Mouse (Mus musculus): ENCODE results near the gene Nfkbiz.

Nfkbiz gene

DNA sequence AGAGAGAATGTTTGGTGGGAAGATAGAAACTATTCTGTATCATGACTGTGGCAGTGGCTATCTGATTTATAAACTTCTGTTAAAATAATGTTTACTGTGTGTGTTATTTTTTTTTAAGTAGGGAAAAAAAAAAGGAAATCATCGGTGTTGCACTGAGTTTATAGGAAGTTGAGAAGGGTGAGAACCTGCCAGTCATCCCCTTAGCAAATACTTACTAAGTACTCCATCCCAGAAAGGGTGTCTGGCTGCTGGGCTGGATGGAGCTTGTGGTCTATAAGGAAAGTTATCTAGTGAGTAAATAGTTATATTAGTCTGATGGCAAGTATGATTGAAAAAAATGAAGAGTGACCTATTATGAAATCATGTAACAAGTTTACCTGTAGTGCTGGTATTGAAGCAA, 37.1 kb downstream of the Nfkbiz start:
- no peak for DNase-seq

- DNase-seq, result no peak
Observed at GRCm38 (mm10) chr16:55798845-55799244, 39.9 kb downstream of the Nfkbiz start.

- no peak for DNase-seq
Observed at GRCm38 (mm10) chr16:55790326-55790725, 48.4 kb downstream of the Nfkbiz start.

DNA sequence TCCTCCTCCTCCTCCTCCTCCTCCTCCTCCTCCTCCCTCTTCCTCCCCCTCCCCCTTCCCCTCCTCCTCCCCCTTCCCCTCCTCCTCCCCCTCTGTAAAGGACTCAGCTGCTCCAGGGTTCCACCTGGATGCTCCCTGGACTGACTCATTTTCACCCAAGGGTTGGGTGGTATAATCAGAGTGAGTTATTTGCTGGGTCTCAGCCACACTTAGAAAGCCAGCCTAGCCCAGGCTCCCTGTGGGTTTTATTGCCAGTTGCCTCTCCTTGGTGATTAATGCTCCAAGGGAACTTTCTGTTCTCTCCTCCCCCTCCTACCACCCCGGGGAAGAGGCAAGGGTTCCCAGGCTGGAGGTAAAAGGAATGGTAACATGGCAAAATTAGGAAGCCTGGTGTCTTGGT, 49.4 kb downstream of the Nfkbiz start:
- DNase-seq, result no peak

GRCm38 (mm10) chr16:55788671-55789070, 50.0 kb downstream of the Nfkbiz start:
- no peak for DNase-seq

- DNase-seq, result no peak
Observed at GRCm38 (mm10) chr16:55787385-55788072, 51.2 kb downstream of the Nfkbiz start.

DNA sequence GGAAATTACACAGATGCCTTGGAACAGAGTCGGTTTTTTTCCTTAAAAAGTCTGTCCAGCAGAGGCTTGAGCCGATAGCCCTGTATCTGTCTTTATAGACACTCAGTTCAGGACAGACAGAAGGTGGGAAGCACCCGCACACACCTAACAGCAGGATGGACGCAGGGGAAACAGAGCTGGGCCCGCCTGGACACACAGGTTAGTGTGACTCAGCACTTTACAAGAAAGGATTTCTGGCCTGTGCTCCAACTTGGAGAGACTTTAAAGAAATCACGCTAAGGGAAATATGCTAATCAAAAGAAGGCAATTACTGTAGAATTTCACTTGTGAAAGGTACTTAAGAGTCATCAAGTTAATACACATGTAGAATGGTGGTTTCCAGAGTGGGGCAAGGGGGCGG, 54.3 kb downstream of the Nfkbiz start:
- no peak for DNase-seq

GRCm38 (mm10) chr16:55783923-55784322, 54.8 kb downstream of the Nfkbiz start:
- DNase-seq, result no peak

GRCm38 (mm10) chr16:55782911-55783310, 55.8 kb downstream of the Nfkbiz start:
- DNase-seq, result no peak

DNA sequence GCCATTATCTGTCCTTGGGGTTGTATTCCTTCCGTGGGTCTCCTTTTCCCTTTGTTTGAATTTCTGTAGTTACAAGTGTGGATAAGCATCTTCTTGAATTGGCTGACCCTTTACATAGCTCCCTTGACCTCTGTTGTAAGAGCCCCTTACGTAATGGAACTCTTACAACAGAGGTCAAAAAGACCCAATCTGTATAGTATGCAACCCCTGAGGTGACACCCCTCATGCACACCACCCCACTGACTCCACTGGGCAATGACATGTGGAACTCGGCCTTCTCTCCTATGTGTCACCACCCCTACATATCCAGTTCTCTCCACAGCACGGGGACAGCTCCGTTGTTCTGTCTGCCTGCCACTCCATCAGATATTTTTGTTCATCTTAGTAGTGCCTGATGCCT, 56.9 kb downstream of the Nfkbiz start:
- no peak for DNase-seq

GRCm38 (mm10) chr16:55780958-55781558, 57.6 kb downstream of the Nfkbiz start:
- no peak for DNase-seq

- no peak for DNase-seq
Observed at GRCm38 (mm10) chr16:55776329-55776728, 62.4 kb downstream of the Nfkbiz start.

GRCm38 (mm10) chr16:55770247-55770646, 68.5 kb downstream of the Nfkbiz start:
- no peak for DNase-seq

Data from cerebellum, adult 11 months (tissue).